Mouse (Mus musculus): ENCODE measurements around the gene Nfil3.

DNA sequence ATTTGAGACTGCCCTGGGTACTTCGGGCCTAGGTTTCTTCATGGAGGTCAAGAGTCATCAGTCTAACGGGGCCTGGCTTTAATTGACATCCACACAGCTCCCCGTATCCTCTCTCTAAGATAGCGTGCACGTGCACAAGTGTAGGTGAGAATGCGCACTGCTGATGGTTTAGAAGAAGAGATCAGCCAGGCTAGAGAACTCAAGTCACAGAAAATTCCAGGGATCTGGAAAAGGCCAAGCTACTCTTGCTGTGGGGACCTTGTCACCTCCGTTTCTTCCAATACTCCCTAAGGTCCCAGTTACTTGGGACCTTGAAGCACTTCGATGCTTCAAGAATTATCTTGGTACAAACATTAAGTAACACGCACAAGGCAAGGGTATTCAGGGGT is 3.7 kb downstream of the Nfil3 start:
- TF ChIP-seq CTCF (IDR thresholded peaks at IDR 0.05) (no peak), EP300 (IDR thresholded peaks at IDR 0.05; ENCODE audit: insufficient read depth, low read depth, low read length) (no peak)
